Mouse (Mus musculus) T-helper 2 cell (primary cell): ENCODE results near the gene Mgat4d.
"Not testable (repeated sequence)": the region's sequence is repeated elsewhere in the genome, so short reads cannot be mapped to it uniquely, and the experiment has no call there.

Experiments
- in situ Hi-C: fragments of 300-600 bp; cut with MboI, MseI; formaldehyde crosslinking; loops from one replicate; pipeline ENCODE4 v1.15.1; 2025; ENCODE audit warnings: high pct_unique_total_duplicates

Mgat4d gene

GRCm38 (mm10) chr8:83348263-83348662, at the start of gene Mgat4d:
Mgat4d (plus strand) TSS chr8:83348471.
- in situ Hi-C loops, result loop anchor here (5.0 kb wide), 1 partner anchor 69 kb away; no protein-coding TSS in a partner anchor

- in situ Hi-C loops, result no loop called here
Measured at GRCm38 (mm10) chr8:83300135-83300534, 48.1 kb upstream of the Mgat4d start.

GRCm38 (mm10) chr8:83304946-83305345, 43.3 kb upstream of the Mgat4d start:
- in situ Hi-C loops, result no loop called here

- in situ Hi-C loops, result no loop called here
Measured at GRCm38 (mm10) chr8:83309836-83310235, 38.4 kb upstream of the Mgat4d start.

- in situ Hi-C loops, result not testable (repeated sequence)
Measured at GRCm38 (mm10) chr8:83315084-83315483, 33.2 kb upstream of the Mgat4d start.

- in situ Hi-C loops, result no loop called here
Measured at GRCm38 (mm10) chr8:83315691-83316090, 32.6 kb upstream of the Mgat4d start.

GRCm38 (mm10) chr8:83320543-83320942, 27.7 kb upstream of the Mgat4d start:
- in situ Hi-C loops, result no loop called here

- in situ Hi-C loops, result no loop called here
Measured at GRCm38 (mm10) chr8:83322374-83322773, 25.9 kb upstream of the Mgat4d start.

GRCm38 (mm10) chr8:83323056-83323455, 25.2 kb upstream of the Mgat4d start:
- in situ Hi-C loops, result no loop called here

GRCm38 (mm10) chr8:83327889-83328288, 20.4 kb upstream of the Mgat4d start:
- in situ Hi-C loops, result no loop called here

GRCm38 (mm10) chr8:83331567-83331898, 16.7 kb upstream of the Mgat4d start:
- in situ Hi-C loops, result no loop called here

GRCm38 (mm10) chr8:83331899-83332697, 16.2 kb upstream of the Mgat4d start, which contains the start of gene Elmod2:
Elmod2 (minus strand) TSS chr8:83332486.
- in situ Hi-C loops, result no loop called here

- in situ Hi-C loops, result no loop called here
Measured at GRCm38 (mm10) chr8:83332864-83333263, 15.4 kb upstream of the Mgat4d start.

GRCm38 (mm10) chr8:83342076-83342475, 6.2 kb upstream of the Mgat4d start:
- in situ Hi-C loops, result no loop called here

- in situ Hi-C loops, result no loop called here
Measured at GRCm38 (mm10) chr8:83342693-83343092, 5.6 kb upstream of the Mgat4d start.

GRCm38 (mm10) chr8:83351315-83351714, 3.0 kb downstream of the Mgat4d start:
- in situ Hi-C loops, result no loop called here

GRCm38 (mm10) chr8:83363156-83363769, 15.0 kb downstream of the Mgat4d start:
- in situ Hi-C loops, result no loop called here

GRCm38 (mm10) chr8:83377231-83377630, 29.0 kb downstream of the Mgat4d start:
- in situ Hi-C loops, result no loop called here

- in situ Hi-C loops, result no loop called here
Measured at GRCm38 (mm10) chr8:83380141-83380540, 31.9 kb downstream of the Mgat4d start.

GRCm38 (mm10) chr8:83381016-83381415, 32.7 kb downstream of the Mgat4d start:
- in situ Hi-C loops, result no loop called here

- in situ Hi-C loops, result no loop called here
Measured at GRCm38 (mm10) chr8:83382850-83383249, 34.6 kb downstream of the Mgat4d start.

GRCm38 (mm10) chr8:83389316-83390005, 41.2 kb downstream of the Mgat4d start, which contains the start of gene Clgn:
Clgn (plus strand) TSS chr8:83389867.
- in situ Hi-C loops, result no loop called here
